Mouse (Mus musculus) ES-E14 (cell line): ENCODE data around the gene Crlf1.

Experiments used
- HCFC1 ChIP-seq: IDR thresholded peaks from 2 replicates; pipeline ENCODE4 v1.6.1; 2012; ENCODE audit warnings: low read length, inconsistent platforms, borderline replicate concordance; ENCODE audit not compliant: insufficient read depth
- MAFK ChIP-seq: IDR thresholded peaks from 2 replicates; pipeline ENCODE4 v1.6.1; 2014; ENCODE audit warnings: mild to moderate bottlenecking, low read depth, low read length, inconsistent platforms; ENCODE audit not compliant: insufficient read depth
- ZNF384 ChIP-seq: IDR thresholded peaks from 2 replicates; pipeline ENCODE4 v1.6.1; 2012; ENCODE audit warnings: low read depth, low read length, inconsistent platforms

GRCm38 (mm10) chr8:70527512-70528181 is 34.7 kb downstream of the Crlf1 start, which contains the start of the genes Fkbp8 and Kxd1:
- TF ChIP-seq ZNF384 (no peak), MAFK (no peak), HCFC1 (no peak)
